Mouse (Mus musculus) frontal cortex, adult 2 months (tissue): ENCODE measurements around the gene Bri3. TPM values are rescaled to one million over a fixed set of nuclear protein-coding genes. Genes with fewer than 3 reads are reported as not detected.
A peak's percentile ranks its signal among the peaks of the same experiment; 100 is the strongest.
"Not testable (repeated sequence)": the region's sequence is repeated elsewhere in the genome, so short reads cannot be mapped to it uniquely, and the experiment has no call there.

ENCODE experiments used
- DNase-seq, 2 experiments: peaks; one replicate each; pipeline ENCODE4 v3.0.0; 2022; ENCODE audit warnings: low spot score in 1 of 2; ENCODE audit errors: extremely low spot score in 1 of 2
- polyA plus RNA-seq: library from polyadenylated mRNA; depleted of rRNA; stranded (reverse); fragments of >200 nt; gene quantifications from 2 replicates; pipeline ENCODE4 v1.2.3, GENCODE M21; 2012

Bri3 gene
- polyA plus RNA-seq, 1 experiment: 89.6 TPM

GRCm38 (mm10) chr5:144352250-144353047, 108.2 kb downstream of the Bri3 start:
- no peak for DNase-seq

DNA sequence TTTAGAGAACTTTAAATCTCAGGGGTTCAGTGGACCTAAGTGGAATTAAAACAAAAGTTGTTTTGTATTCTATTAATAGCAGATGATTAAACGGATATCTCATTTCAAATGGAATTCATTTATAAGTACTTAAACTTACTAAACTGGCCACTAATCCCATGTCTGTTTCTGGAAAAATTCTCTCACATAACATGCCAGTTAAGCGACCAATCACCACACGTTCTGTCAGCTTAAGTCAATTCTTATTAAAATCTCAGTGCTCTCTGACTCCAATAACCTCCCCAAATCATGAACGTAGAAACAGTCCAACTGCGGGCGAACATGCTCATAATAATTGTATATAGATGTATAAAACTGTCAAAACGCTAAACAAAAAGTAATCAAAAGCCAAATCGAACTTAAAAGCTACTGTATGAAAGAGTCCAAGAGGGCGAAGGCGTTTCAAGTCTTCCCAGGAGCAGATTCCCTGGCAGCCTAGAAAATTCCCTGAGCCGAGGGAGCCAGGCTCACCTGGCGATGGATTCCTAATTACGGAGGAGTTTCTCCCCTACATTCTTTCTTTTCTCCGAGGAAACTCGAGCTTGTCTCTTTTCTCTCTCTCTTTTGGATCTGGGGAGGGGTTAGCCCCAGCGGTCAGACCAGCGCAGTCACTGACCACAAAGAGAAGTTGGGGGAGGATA, 112.7 kb downstream of the Bri3 start:
- DNase-seq: no peak

DNA sequence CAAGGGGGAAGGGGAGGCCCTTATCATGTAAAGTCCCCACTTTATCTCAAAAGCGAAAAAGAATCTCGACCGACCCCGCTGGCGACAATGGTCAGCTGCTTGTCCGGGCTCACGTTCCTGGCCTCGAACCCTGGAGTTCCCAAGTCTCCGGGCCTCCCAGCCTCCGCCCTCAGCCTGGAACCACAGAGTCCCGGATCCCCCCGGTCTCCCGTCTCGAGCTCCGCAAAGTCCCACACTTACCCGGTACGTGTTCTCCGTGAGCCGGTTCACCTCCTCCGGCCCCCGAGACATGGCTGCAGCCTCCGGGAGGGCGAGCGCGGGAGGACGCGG, 113.3 kb downstream of the Bri3 start:
- no peak for DNase-seq

- DNase-seq: peak in 1 of 2 experiments; percentile 24
Observed at GRCm38 (mm10) chr5:144357881-144358591, 113.8 kb downstream of the Bri3 start, which contains the start of gene Baiap2l1. Gene Baiap2l1 (minus strand): TSS chr5:144358112.

DNA sequence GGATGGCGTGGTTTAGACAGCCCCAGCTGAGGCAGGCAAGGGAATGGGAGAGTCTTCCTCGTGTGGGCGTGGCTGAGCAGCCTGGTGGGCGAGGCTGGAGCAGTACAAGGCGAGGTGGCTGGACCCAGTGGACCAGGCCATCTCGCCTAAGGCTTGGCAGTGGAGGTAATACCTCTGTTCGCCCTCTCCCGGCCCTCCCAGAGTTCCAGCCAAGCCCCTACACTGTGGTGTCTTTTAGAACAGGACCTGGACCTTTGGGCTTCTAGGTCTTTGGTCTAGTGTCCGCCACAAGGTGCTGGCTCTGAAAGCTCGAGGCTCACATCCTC, 114.3 kb downstream of the Bri3 start:
- no peak for DNase-seq

DNA sequence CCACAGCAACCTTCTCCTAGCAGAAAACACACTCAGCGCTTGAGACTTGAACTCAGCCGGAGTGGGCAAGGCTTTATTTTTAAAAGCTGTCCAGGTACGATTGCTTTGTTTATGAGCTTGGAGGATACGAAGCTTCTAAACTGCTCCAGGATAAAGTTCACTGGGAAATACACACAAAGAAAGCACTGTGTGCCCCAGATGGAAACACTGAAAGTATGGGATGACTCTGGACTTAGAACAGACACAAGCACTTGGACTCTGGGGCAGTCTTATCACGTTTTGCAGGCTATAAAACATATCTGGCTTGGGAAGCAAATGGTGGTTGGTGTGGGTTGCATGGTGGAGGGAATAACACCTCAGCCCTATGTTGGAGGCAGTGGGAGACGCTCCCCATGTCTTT, 115.6 kb downstream of the Bri3 start:
- DNase-seq: no peak

DNA sequence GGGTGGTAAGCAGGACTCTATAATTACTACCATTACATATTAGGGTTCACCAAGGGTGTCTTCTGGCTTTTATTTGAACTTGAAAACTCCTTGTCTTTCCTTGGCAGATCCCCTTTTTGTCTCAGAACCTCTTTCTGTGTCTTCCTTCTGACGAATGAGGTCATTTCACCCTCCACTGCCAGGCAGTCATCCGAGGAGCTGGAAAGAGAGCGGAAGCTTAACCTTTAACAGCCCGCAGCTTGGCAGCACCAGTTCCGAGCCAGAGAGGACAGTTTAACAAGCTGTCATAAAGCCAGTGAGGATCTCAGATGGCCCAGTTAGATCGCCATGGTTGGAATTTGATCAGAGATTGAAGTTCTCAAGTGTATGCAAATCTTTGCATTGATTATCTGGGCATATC, 116.1 kb downstream of the Bri3 start:
- DNase-seq: no peak

DNA sequence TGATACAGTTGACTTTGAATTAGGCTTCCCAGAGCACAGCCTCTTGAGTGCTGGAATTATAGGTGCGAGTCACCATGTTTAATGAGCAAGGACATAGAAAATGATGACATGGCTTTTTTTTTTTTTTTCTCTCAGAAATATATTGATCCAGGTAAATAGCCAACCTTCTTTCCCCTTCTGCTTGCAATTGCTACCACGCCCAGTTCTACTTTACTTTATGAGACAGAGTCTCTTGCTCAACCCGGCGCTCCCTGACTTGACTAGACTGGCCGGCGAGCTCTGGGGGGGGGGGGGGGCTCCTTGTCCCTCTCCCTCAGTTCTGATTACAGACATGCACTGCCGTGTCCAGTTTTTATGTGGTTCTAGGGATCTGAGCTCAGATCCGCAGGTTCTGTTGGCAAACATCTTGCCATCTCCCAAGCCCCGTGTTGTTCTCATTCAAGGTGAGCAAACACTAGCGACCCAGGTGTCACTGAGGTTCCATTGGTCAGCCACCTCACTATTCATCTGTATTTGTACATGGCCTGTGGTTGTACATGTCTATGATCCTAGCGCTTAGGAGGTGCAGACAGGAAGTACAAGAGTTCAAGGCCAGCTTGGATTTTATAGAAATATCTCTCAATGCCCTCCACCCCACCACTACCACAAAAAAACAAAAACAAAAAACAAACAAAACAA, 120.6 kb downstream of the Bri3 start:
- no peak for DNase-seq

DNA sequence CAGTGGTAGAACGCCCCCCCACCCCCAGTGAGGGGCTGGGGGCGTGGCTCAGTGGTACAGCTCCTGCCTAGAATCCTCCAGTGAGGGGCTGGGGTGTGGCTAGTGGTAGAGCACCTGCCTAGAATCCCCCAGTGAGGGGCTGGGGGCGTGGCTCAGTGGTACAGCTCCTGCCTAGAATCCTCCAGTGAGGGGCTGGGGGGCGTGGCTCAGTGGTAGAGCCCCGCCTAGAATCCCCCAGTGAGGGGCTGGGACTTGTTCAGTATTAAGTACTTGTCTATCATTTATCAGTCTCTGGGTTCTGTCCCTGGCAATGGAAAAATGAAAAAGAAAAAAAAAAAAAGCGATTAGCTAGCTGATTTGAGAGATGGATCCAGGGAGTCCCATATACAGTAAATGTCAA, 122.3 kb downstream of the Bri3 start:
- DNase-seq: not testable (repeated sequence)

DNA sequence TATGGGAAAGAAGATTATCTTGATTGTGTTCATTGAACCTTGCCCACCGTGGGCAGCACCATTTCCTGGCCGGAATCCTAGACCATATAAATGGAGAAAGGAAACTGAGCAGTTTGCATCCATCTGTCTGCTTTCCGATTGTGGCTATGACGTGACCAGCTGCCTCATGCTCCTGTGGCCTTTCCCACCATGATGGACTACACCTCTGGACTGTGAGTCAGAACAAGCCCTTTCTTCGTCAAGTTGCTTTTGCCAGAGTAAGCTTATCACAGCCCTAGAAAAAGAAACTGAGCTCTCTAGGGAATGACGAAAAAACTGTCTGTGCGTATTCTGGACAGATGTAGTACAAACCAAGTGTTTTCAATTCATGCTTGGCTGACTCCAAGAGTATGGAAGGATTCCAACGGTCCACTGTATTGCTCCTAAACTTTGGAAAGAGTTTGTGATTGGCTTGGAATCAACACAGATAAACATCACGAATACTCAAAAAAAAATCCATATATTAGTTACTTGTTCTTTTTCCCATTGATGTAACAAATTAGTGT, 124.5 kb downstream of the Bri3 start:
- no peak for DNase-seq

DNA sequence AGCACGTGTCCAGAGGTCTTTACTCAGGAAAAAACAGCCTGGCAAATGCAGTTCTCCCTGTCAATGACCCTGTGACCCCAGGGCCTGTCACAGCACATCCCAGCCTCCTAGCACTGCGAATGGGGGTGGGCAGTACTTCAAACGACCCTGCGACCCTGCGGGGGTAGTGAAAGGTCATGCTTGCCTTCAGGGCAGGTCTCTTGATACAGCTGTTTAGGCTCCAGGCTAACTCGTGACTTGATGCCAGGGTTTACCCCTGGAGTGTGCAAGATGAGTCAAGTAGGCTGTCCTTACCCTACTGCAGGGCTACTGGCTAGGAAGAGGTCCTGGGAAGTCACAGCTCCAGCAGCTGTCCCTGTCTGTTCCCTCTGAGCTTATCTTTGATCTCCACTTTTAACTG, 126.7 kb downstream of the Bri3 start:
- DNase-seq: no peak

DNA sequence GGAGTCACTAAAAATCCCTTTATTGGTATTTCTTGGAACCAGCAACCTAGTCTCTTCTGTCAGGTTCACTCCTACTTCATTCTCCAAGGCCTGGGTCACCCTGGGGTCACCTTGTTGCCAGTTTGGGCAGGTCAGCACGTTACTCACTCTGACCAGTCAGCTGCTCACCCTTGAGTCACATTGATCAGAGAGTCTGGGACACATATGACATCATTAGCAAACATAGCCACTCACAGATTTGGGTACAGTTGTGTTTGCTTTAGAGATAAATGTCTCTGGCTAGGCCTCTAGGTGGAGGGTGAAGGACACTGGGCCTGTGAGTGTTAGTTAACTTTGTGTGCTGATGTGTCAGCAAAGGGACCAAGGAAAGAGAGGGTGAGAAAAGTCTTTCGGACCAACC, 127.9 kb downstream of the Bri3 start:
- no peak for DNase-seq

DNA sequence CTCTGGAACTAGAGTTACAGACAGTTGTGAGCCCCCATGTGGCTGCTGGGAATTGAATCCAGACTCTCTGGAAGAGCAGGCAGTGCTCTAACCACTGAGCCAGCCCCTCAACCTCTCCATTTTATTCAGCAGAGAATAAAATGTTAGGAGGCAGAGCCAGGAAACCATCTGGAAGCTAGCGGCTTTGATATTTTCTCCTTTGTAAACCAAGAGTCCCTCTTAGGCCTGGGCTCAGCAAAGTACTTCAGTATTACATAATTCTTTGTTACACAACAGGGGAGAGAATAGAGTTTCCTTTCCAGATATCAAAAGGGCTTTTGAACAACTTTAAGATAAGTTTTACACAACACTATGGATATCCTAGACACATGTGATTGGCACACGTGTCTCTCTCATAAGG, 128.6 kb downstream of the Bri3 start:
- no peak for DNase-seq

DNA sequence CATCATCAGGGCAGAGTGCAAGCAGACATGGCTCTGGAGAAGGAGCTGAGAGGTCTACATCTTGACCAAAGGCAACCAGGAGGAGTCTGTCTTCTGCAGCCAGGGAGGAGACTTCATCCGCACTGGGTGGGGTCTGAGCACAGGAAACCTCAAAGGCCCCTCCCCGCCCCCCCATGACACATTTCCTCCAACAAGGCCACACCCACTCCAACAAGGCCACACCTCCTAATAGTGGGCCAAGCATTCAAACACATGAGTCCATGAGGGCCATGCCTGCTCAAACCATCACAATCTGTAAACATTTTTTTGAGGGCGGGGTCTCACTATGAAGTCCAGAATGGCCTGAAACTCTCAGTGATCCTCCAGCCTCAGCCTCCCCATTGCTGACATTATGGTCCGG, 135.2 kb downstream of the Bri3 start:
- no peak for DNase-seq

DNA sequence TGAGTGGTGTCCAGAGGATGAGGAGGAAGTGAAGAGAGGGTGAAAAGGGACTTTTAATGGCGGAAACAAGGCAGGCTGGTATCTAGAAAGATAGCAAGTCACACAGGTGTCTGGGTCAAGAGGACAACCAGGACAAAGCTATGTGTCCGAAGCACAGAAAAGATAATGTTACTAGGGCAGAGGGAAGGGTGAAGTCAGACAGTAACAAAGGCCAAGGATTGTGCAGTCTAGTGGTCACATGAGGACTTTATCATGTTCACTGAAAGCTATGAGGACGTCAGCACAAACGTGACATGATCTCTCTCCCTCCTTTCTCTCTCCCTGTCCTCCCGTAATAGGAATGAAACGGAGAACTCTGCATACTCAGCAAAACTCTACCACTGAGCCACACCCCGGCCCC, 136.5 kb downstream of the Bri3 start:
- no peak for DNase-seq

GRCm38 (mm10) chr5:144381782-144382181, 137.5 kb downstream of the Bri3 start:
- DNase-seq: no peak

GRCm38 (mm10) chr5:144383936-144384335, 139.7 kb downstream of the Bri3 start:
- DNase-seq: no peak

- peak in 1 of 2 experiments; percentile 82 for DNase-seq
Observed at GRCm38 (mm10) chr5:144387851-144388250, 143.6 kb downstream of the Bri3 start.

DNA sequence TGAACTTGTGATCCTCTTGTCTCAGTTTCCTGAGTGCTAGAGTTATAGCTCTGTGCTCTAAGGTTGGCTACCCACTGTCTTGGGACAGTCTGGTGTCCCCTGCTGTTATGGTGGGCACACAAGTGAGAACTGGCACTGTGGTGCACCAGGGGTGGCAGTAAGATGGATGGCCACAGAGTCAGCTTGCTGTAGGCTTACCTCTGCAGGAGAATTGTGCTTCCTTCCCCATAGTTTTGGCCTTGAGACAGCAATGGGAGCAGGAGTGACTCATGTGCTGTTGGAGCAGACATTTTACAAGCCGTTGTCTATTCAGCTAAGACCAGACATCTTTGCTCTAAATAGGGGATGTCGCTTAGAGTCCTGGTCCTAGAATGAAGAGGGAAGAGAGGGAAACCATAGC, 149.9 kb downstream of the Bri3 start:
- no peak for DNase-seq

DNA sequence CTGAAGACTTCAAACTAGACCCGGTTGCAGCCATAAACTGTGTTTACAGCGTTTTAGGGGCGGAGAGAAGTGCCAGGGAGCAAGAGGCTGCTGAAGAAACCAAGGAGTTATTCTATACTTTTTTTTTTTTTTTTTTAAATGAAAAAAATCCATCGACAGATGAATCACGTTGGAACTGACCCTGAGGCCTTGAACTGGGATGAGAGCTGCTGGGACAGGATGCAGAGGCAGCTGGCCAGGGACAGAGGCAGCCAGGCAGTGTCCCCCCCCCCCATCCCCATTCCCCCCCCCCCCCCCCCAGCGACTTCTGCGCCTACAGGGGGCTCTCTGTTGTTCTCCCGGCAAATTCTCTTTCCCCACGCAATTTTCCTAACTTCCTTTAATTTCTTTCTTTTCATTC, 153.3 kb downstream of the Bri3 start:
- no peak for DNase-seq

DNA sequence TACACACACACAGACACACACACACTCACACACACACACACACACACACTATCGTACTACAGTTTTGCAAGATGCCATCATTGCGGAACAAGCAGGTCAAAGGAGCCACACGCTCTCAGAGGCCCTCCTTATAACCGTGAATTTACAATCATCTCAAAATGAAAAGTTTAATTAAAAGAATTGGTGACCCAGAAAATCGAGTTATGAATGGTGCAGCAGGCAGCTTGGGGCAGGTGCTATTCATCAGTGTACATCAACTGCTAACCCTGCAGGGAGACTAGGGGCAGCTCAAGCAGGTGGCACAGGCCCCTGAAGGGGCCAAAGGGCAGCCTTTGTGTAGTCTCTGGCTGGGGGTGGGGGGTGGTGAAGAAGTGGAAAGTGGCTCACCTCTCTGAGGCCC, 156.6 kb downstream of the Bri3 start:
- no peak for DNase-seq
